Mouse (Mus musculus) E14TG2a.4 (cell line): ENCODE measurements around the gene Mettl5.

ENCODE experiments used
- CTCF ChIP-seq: conservative IDR thresholded peaks from 2 replicates; pipeline ENCODE4 v1.5.1; 2014; ENCODE audit warnings: low read length
- NANOG ChIP-seq: IDR thresholded peaks from 2 replicates; pipeline ENCODE4 v1.6.1; 2014; ENCODE audit warnings: borderline replicate concordance, low read length, mixed read lengths
- POU5F1 ChIP-seq: IDR thresholded peaks from 2 replicates; pipeline ENCODE4 v1.6.1; 2014; ENCODE audit warnings: low read length, borderline replicate concordance

DNA sequence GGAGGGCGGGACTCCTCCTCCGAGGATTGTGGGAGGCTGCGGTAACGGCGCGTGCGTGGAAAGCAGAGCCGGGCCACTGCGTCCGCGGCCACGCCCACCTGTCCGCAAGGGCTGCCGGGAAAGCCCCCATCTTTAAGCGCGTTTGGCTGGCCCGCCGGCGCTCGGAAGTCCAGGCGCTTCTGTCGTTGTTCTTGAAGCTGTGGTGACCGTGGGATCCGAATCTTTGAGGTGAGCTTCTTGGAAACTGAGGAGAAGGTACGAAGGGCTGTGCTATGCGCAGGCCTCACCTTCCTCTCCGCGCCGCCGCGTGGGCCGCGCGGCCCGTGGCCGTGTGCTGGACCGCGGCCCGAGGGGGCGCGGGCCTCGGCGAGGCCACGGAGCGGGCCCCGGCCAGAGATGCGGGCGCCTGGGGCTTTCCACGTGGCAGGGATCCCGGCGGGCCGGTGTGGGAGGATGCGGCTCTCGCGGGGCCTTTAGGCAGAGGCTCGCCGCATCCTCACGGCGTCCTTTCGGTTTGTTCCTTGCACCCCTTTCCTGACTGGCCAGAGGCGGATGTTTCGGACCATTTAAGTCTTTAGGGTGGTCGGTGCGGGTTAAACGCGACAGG is 23.8 kb downstream of the Mettl5 start, which contains the start of gene Ssb:
- TF ChIP-seq CTCF (no peak), POU5F1 (no peak), NANOG (no peak)
